In the genomic region with DNA sequence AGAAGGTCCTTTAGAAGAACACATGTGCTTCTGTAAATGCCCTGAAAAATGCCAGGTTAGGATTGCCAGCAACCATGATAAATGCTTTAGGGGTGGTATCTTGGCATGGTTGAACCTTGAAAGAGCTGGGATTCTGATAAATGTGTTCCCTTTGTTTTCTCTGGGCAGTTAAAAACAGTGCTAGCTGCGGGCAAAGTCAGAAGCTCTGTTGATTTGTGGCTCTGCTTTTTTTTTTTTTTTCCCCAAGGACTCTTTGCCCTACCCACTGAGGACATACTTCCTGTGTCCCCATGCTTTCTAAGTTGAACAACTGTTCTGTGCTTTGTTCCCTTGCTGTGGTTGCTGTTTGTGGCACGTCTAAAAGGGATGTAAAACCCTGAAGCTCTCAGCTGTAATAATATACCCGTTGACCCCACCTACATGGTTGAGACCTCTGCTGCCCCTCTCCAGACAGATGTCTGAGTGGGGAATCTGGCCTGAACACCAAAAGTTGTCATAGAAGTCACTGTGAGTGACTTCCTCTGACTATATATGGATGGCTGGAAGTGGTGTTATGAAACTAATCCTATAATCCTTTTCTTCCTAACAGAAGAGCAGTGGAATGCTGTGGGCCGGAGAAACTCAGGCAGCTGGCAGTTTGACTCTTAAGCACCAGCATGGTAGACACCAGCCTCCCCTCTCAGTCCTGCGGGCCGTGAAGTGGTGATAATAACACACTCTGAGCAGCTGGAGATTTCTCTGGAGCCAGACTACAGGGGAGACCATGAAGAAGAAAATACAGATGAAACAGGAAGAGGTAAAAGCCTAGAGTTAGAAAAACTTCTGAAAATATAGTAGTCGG, we compare ENCODE assay signal across 13 mouse cellular contexts.
DNase-seq lines count a peak whose midpoint lies in the region; ATAC-seq and TF ChIP-seq lines count a peak whose summit lies in the region.
"Had no signal": no experiment of that assay in that cellular context is flagged by ENCODE, and none has a peak within 500 bp of the region (broad histone marks: within the 10 kb centered on the region; RNA-seq: fewer than 3 reads in every experiment).

No protein-coding gene starts in this region.

- H3K4me3 ChIP-seq in kidney, embryonic 14.5 days (ENCODE audit: low read length), result no peak overlapping the region
- H3K4me3 ChIP-seq in myocyte, result no peak overlapping the region
- H3K4me3 ChIP-seq: embryonic facial prominence, embryonic 13.5 days had no signal

- peak; percentile 51 to 80 for DNase-seq in adrenal gland, adult (ENCODE audit: inconsistent age in 2 of 2, low spot score in 1 of 2)
- no peak for DNase-seq in adrenal gland, adult 18-20 months (ENCODE audit: low spot score in 2 of 2)
- DNase-seq in kidney, postnatal 14 days, result peak; percentile 16
- DNase-seq in embryo, embryonic 9.5 days (ENCODE audit: extremely low spot score), result peak; percentile 50
- DNase-seq in layer of hippocampus, adult 8-10 months (ENCODE audit: low spot score in 2 of 2), result no peak
- no peak for DNase-seq in cerebellum, adult 18-20 months
- DNase-seq: forebrain, postnatal 0 days; liver; lung, postnatal 36 days had no signal

- no peak overlapping the region for H3K4me2 ChIP-seq in kidney, embryonic 14.5 days (replicated peaks; ENCODE audit: low read depth, low read length)
- H3K4me2 ChIP-seq in myocyte (ENCODE audit: low read depth), result peak overlapping the region; percentile 58
- H3K4me2 ChIP-seq: embryonic facial prominence, embryonic 13.5 days had no signal

- H3K9me3 ChIP-seq in kidney, embryonic 14.5 days (ENCODE audit: control insufficient read depth, low read length), result no peaks in the 10 kb centered on the region
- H3K9me3 ChIP-seq: embryonic facial prominence, embryonic 13.5 days had no signal

- no peaks in the 10 kb centered on the region for H3K79me2 ChIP-seq in myocyte (ENCODE audit: control insufficient read depth, insufficient read depth)

- H3K4me1 ChIP-seq in kidney, embryonic 14.5 days (ENCODE audit: control insufficient read depth, insufficient read depth, low read length), result 0 out of 2 replicates have a peak, but pooled peaks cover 4% of the 10 kb centered on the region

- H3ac ChIP-seq in myocyte (ENCODE audit: control insufficient read depth, insufficient read length), result no peak overlapping the region

- no peaks in the 10 kb centered on the region for H3K36me3 ChIP-seq in kidney, embryonic 14.5 days (ENCODE audit: control insufficient read depth, insufficient read depth, low read length)
- H3K36me3 ChIP-seq in myocyte (ENCODE audit: control insufficient read depth, insufficient read depth), result no peaks in the 10 kb centered on the region
- H3K36me3 ChIP-seq: embryonic facial prominence, embryonic 13.5 days had no signal

- H3K9ac ChIP-seq in kidney, embryonic 14.5 days (ENCODE audit: low read depth, low read length), result no peak overlapping the region
- H3K9ac ChIP-seq: embryonic facial prominence, embryonic 13.5 days; forebrain, postnatal 0 days had no signal

- no peak for ATAC-seq in kidney, embryonic 14.5 days (ENCODE audit: low FRiP score, low TSS enrichment)
- ATAC-seq: intestine, embryonic 16.5 days had no signal

- no peak for TF ChIP-seq POLR2A in myocyte (IDR thresholded peaks at IDR 0.05; ENCODE audit: insufficient read length, low read depth)

- no peaks in the 10 kb centered on the region for H3K27me3 ChIP-seq in kidney, embryonic 14.5 days (ENCODE audit: control insufficient read depth, insufficient read depth, low read length)
- H3K27me3 ChIP-seq in myocyte (ENCODE audit: control insufficient read depth, insufficient read depth, insufficient read length), result no peaks in the 10 kb centered on the region
- H3K27me3 ChIP-seq: embryonic facial prominence, embryonic 13.5 days had no signal

- H3K27ac ChIP-seq in kidney, embryonic 14.5 days (ENCODE audit: low read depth, low read length), result no peak overlapping the region
- H3K27ac ChIP-seq: embryonic facial prominence, embryonic 13.5 days had no signal

- 33% methylated on average over 7 of the region's 7 CpGs for WGBS in kidney, embryonic 14.5 days

TF ChIP-seq in myocyte, 11 proteins besides CTCF, POLR2A, EP300 and RAD21:
- peak; percentile 60 for TF ChIP-seq TCF12 (IDR thresholded peaks at IDR 0.05; ENCODE audit: insufficient read depth, poor library complexity, severe bottlenecking)
- TF ChIP-seq POLR2AphosphoS2 (IDR thresholded peaks at IDR 0.05; ENCODE audit: insufficient read length, low read depth), result no peak
- TF ChIP-seq USF1 (IDR thresholded peaks at IDR 0.05; ENCODE audit: low read depth), result no peak
- no peak for TF ChIP-seq CEBPB (IDR thresholded peaks at IDR 0.05; ENCODE audit: insufficient read depth, poor library complexity, severe bottlenecking)
- no peak for TF ChIP-seq E2F4 (IDR thresholded peaks at IDR 0.05; ENCODE audit: insufficient read depth)
- peak; percentile 69 to 80 (median 74) for TF ChIP-seq MYOD1 (IDR thresholded peaks at IDR 0.05; ENCODE audit: control insufficient read depth in 1 of 3, insufficient read length in 2 of 3, low read depth in 2 of 3)
- peak; percentile 35 to 87 (median 70) for TF ChIP-seq MYOG (IDR thresholded peaks at IDR 0.05; ENCODE audit: control insufficient read depth in 1 of 3, insufficient read depth in 1 of 3, insufficient read length in 2 of 3, low read depth in 2 of 3)
- peak; percentile 97 for TF ChIP-seq SRF (IDR thresholded peaks at IDR 0.05; ENCODE audit: control insufficient read depth, insufficient read length, low read depth)
- TF ChIP-seq MAX (IDR thresholded peaks at IDR 0.05; ENCODE audit: low read depth), result no peak
- no peak for TF ChIP-seq TCF3 (IDR thresholded peaks at IDR 0.05; ENCODE audit: insufficient read length, low read depth)
- TF ChIP-seq REST (IDR thresholded peaks at IDR 0.05; ENCODE audit: insufficient read depth, insufficient read length), result no peak
TF ChIP-seq in myocyte: peak in this region for 4.

Comparison
In these comparisons a context has a peak if more than half of its experiments do, and no peak if none do; other contexts are left out.
1. DNase-seq: peak in adrenal gland, adult (2 of 2), kidney, postnatal 14 days (single experiment) and embryo, embryonic 9.5 days (single experiment); none in adrenal gland, adult 18-20 months (0 of 2), layer of hippocampus, adult 8-10 months (0 of 2) and cerebellum, adult 18-20 months (0 of 2).